Mouse (Mus musculus): ENCODE results near the gene Dab2ip.

Dab2ip gene

DNA sequence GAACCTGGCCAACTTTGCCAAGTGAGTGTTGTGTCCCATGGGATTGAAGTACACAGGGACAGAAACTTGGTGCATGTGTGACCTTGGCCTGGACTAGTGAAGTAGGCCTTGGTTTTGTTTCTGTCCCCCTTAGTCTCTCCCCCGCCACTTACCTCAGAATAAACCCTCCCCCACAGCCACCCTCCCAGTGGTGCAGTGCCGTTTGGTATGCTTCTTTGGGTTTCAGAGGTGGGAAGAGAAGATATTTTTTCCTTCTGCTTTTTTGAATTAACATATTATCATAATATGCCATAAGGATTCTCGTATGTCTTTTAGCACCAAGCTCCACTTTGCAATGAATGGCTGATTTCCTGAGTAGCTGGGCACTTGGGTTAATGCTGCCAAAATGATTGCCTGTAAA is 157.4 kb downstream of the Dab2ip start:
- DNase-seq (ENCODE audit: low spot score), result no peak

DNA sequence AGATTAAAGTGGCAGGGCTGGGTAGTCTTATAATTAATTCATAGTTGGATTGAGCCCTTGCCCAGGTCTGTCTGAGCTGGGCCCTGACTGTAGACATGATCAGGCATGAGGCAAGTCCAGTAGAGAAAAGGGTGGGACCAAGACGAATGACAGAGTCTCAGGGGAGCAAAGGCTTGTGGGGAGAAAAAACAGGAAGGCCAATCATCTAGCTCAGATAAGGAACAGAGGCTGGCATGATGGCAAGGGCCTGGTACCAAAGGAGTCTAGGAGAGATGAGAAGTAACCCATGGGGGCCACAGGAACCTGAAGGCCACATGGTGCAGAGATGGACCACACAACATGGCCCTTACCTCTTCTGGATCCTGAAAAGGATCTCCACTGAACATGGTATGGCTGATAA is 158.1 kb downstream of the Dab2ip start:
- no peak for DNase-seq (ENCODE audit: low spot score)

DNA sequence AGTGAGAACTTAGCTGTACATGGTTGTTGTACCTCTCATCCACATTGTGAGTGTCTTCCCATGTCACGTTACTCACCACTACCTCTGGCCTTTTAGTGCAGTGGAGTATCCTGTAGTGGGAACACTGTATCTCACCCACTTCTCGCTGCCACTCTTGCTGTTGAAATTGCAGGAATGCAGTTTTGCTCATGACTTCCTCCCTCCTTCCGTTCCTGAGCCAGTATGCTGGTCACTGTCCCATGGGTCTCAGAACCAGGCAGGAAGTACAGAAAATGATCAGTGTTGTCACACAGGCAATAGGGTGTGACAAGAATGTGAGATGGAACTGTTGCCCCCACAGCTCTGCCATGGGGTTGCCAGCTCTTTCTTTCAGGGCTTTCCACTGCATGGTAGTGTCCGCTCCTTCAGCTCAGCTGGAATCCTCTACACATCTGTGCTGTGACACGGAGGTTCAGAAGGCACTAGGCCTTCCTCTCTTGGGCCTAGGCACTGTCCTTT is 160.0 kb downstream of the Dab2ip start:
- no peak for DNase-seq (ENCODE audit: low spot score)

DNA sequence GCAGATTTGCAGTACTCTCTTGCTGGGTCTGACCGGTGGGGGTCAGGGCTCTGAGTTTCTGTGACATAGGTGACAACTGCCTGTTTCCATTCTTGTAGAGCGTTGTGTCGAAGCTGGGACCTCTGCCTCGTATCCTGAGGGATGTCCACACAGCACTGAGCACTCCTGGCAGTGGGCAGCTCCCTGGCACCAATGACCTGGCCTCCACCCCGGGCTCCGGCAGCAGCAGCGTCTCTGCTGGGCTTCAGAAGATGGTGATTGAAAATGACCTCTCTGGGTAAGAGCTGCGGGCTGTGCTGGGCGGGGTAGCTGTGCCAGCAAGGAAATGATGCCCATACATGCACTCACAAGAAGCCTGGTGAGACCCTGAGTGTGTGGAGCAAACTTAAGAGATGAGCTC is 160.6 kb downstream of the Dab2ip start:
- DNase-seq (ENCODE audit: low spot score), result no peak

DNA sequence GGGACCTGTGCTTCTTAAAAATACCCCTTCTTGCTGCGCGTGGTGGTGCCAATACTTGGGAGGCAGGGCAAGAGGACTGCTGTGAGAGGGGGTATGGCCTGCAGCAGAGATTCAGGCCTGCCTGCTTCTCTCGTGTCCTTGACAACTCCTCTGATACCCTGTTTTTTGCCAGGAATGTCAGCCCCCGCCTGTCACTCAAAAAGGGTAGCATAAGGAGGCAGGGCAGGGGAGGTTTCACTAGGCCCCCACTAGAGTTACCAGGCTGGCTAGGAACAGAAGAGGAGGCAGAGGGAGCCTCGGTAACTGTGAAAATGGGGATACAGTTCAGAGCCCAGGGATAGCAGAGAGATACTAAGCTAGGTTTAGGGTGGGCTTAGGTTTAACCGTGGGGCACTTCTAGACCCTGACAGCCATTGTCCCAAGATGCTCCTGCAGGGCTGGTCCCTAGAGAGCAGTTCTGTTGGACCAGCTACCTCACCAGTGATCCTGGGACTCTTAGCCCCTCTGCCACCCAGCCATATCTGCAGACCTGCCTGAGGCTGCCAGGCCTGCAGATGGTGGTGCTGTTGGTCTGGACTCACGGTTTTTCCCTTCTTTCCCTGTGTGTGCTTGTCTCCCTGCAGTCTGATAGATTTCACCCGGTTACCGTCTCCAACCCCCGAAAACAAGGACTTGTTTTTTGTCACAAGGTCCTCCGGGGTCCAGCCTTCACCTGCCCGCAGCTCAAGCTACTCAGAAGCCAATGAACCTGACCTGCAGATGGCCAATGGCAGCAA is 161.4 kb downstream of the Dab2ip start:
- DNase-seq (ENCODE audit: low spot score), result no peak

DNA sequence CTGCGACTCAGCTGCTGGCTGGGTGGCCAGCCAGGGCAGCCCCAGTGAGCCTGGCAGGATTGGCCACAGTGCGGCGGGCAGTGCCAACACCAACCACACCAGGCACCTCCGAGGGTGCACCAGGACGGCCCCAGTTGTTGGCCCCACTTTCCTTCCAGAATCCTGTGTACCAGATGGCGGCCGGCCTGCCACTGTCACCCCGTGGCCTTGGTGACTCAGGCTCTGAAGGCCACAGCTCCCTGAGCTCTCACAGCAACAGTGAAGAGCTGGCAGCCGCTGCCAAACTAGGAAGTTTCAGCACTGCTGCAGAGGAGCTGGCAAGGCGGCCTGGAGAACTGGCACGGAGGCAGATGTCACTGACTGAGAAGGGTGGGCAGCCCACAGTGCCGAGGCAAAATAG is 162.0 kb downstream of the Dab2ip start:
- DNase-seq (ENCODE audit: low spot score), result no peak

DNA sequence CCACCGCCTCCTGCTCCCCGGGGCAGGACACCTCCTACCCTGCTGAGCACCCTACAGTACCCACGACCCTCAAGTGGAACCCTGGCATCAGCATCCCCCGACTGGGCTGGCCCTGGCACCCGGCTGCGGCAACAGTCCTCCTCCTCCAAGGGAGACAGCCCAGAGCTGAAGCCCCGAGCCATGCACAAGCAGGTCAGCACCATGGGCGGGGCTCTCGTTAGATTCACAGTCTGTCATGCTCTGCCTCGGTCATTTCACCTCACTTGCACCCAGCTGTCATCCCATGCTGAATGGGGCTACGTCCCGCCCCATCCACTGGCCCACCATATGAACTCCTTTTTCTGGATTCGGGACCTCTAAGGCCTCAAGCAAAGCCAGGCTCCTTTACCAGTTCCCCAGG is 162.5 kb downstream of the Dab2ip start:
- DNase-seq (ENCODE audit: low spot score), result no peak

DNA sequence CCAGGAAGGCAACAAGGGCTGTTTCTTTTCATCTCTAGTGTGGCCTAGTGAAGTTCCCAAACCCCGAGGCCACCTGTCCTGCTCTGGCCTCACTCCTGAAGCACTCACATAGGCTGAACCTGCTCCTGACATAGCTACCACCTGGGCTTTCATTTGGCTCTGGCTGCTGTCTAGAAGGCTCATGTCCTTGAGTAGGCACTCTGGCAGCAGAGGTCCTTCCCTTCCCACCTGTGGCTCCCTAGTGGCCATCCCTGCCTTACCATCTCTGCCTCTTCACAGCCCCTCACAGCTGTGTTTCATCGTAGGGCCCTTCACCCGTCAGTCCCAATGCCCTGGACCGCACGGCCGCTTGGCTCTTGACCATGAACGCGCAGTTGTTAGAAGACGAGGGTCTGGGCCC is 162.9 kb downstream of the Dab2ip start:
- DNase-seq (ENCODE audit: low spot score), result no peak

DNA sequence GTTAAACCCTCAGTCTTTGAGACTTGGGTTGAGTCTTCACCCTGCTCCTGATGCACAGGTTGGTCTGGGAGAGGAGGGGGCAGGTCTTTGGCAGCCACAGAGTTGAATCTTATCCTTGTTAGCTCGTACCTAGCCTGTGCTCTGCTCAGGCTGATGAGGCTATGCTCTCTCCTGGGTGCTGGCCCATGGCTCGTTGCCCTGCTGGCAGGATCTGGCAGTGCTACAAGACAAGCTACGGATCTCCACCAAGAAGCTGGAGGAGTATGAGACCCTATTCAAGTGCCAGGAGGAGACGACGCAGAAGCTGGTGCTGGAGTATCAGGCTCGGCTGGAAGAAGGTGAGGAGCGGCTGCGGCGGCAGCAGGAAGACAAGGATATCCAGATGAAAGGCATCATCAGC is 164.8 kb downstream of the Dab2ip start:
- no peak for DNase-seq (ENCODE audit: low spot score)

DNA sequence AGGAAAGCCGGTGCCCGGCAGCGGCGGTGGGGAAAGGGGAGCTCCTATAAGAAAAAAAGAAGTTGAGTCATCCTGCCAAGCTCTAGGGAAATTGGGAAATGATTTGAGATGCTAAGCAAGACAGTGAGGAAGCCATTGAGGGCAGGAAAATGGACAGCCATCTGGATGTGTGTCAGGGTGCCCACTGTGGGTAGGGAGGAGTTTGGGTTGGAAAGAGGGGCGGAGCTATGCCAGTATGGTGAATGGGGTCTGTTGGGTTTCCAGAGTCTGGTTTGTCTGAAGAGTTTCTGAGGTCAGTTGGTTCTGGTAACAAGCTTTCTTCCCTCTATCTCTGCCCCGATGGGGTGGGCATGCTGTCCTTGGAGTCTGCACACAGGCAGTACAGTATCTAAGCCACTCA is 165.2 kb downstream of the Dab2ip start:
- no peak for DNase-seq (ENCODE audit: low spot score)

DNA sequence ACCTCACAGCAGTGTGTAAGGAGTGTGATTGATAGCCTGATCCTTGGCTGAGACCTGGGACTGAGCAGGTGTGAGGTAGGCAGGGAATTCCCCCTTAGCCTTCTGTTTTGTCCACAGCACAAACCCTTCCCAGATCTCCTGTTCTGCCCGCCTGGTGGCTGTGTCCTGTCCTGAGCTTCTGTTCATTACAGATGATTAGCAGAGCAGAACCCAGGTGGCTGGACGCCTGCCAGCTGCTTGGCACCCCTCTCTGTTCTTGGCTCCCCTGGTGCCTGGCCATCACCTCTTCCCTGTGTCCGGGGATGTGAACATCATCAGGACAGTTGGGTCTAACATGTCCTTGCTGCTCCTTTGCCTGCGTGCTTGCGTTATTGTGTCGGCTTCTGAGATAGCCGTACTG is 165.6 kb downstream of the Dab2ip start:
- no peak for DNase-seq (ENCODE audit: low spot score)

DNA sequence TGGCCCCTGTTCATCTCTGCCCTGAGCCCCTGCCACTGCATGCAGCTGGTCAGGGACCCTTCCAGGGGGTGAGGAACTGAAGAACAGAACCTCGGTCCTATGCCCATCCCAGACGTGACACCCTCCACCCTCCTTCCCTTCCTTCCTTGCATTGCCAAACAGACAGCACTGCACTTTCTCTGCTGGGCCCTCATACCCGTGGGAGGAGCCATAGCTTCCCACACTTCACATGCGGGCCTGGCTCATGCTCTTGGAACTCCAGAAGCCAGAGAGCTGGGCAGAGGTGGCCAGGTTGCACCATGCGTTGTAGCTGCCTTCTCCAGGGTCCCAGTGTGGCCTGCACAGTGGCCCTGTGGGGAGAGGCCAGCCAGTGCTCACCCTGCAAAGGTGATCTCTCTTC is 170.6 kb downstream of the Dab2ip start:
- DNase-seq (ENCODE audit: low spot score), result no peak

DNA sequence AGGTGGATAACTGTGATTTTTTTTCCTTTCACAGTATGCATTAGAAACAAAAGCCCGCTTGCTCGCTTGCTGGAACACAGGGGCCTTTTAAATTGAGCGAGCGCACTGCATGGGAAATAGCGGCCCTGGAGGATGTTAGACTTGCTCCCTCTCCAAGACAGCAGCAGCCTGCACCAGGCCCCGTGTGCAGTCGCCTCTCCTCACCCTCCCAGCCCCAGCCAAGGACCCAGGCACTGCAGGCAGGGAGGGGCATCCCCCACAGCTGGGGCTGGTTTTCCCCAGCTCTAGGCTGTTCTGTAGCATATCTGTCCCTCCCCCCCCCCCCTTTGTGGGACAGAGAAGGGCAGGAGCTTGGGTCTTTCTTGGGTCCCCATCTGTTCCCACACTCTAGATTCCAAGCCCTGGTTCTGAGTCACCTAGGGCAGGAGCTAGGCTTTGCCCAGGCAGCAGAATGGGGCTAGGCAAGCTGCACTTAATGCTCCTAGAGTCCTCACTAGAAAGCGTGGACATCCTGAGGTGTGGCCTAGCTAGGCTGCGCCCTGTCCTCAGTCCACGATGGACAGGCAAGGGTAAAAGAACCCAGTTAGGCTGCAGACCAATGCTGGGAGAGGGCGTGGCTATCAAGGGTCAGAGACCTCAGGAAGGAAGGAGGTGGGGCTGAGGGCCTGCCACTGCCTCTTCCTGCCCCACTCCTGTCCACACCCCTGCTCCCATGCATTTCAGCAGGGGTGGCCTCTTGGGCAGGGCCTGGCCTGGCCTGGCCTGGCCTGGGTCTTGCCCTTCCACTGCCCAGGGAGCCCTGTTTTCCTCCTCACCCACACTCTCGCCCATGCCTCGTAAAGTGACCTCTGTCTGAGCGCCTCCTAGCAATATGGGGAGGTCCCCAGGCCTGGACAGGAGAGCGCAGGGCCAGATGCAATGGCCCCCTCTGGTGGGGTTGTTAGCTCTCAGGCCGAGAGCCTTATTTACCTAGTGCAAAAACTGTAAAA is 171.3 kb downstream of the Dab2ip start:
- no peak for DNase-seq (ENCODE audit: low spot score)

DNA sequence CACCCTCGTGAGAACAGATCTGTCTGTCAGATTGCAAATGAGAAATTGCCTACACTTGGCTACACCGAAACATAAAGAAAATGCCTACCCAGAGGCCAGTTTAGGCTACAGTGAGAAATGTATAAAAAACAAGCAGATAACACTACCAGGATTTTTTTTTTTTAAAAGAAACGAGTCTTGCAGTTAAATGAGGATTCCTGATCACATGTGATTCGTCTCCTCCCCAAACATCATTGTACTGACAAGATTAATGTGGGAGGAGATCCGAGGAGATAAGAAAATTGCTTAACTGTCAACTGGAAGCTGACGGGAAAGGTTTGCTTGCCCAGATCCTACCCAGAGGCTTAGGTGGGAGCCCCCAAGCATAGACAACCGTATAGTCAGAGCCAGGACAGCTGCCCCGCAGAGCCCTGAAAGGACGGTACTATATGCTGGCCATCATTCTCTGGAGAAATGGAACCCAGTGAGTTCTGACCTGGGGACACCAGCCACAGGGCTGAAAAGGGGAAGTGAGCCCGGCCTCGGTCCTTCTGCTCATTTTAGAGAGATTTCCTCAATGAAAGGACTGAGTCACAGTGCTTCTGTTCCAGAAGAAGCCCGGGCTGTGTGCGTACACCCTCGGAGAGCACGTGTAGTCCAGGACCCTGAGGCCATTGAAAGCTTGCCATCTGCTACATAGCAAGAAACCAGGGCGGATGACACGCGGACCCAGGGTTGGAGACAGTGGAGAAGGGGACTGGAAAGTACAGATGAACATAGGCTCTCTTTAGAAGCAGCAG is 173.8 kb downstream of the Dab2ip start:
- DNase-seq (ENCODE audit: low spot score), result peak; percentile 8

DNA sequence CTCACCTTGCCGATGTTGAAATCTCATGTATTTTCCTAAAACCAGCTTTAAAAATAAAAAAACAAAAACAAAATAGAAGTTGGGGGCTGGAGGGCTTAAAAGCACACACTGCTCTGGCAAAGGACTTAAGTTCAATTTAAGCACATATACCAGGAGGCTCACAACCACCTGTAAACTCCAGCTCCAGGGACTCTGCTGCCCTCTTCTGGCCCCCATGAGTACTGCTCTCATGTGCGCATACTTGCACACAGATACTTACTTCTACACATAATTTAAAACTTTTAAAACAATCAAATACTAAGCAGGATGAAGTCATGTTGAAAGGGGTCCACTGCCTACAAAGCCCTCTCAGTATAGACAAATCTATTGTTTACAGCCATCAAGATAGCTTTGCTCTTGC is 176.9 kb downstream of the Dab2ip start:
- no peak for DNase-seq (ENCODE audit: low spot score)

DNA sequence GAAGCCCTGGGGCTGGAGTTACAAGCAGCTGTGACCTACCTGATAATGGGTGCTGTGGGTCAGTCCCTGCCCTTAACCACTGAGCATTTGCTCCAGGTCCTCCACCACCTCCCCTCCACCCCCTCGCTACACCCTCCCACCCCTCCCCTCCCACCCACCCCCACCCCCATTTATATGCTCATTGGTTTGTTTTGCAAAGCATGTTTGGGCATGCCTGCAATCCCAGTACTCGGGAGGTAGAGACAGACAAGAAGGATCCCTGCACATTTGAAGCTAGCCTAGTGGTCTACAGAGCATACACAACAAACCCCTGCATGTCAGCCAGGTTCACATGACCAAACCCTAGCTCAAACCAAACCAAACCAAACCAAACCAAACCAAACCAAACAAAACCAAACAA is 178.0 kb downstream of the Dab2ip start:
- no peak for DNase-seq (ENCODE audit: low spot score)

DNA sequence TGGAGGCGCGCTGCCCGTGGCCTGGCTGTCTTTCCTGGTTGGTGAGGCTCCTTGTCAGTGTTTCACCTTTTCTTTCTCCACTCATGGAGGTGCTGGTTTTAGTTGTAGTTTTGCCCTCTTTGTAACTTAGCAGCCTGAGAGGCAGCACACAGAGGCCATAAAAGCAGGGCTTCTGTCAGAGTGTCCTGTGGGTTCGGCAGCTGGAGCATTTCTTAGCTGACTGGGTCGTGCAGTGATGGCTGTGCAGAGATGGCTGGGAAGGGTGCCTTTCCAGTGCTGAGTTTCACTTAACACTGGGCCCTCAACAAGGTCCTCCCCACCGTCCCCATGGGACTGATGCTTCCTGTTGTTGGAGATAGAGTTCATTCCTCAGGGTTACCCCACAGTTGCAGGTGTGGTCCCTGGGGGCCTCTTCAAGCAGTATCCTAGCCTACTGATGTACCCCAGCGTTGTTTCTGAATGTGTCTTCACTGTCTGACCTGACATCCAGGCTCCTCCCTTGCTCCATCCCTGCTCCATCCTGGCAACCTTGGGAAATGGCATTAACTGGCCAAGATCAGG is 179.5 kb downstream of the Dab2ip start:
- DNase-seq (ENCODE audit: low spot score), result no peak

DNA sequence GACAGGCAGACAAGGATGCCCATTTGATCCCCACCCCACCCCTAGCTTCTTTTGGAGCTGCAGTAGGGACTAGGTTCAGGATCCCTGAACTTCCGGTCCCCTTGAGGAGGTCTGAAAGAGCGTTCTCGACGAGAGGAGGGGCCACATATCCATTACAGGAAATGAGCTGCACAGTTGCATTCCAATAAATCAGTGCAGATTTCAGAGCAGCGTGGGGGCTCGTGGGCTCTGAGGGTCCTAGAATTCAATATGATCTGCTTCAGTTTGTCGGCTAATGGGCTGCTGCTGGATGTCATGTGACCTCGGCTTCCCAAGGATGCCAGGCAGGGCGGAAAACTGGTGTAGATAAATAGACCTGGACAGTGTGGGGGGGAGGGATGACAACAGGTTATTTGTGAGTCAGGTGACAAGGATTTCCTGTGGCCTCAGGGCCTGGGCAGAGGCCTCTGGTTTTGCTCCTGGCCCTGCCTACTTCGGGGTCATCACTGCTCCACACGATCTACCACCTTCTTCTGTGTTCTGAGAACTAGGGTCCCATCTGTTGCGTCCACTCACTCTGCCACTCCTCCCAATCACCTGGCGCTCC is 181.7 kb downstream of the Dab2ip start:
- no peak for DNase-seq (ENCODE audit: low spot score)

DNA sequence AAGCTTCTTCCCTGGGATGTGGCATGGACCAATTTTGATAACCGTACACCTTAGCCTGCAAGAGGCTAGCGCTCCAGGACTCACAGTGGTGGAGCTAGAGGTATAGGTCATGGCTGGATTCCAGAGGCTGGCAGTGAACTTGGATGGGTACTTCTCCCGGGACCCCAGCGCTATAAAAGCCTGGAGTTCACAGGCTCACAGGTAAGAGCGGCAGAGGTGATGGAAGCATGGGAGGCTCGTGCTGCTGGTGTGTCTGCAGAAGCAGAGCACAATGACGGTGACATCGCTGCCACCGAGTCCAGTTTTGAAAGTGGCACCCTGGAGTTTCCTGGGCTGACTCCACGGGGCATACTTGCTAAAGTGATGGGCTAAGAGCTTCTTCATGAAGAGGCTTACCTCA is 187.8 kb downstream of the Dab2ip start:
- DNase-seq (ENCODE audit: low spot score), result no peak

DNA sequence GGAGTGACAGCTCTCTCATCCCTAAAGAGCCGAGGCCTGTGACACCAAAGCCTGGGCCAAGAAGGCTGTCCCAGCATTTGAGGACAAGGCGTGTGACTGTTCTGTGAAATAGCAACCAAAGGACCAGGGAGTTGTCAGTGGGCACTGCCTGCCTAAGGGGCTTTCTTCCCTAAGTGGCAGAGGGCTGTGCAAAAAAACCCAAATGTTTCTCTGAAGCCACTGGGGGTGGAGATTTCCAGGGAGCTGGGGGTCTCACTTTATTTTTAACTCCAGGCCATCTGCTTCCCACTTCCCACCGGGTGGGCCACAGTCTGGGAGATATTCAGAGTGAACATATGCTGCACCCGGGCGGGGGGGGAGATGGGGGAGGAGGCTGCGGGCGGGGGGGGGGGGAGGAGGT is 188.6 kb downstream of the Dab2ip start:
- DNase-seq (ENCODE audit: low spot score), result no peak

DNA sequence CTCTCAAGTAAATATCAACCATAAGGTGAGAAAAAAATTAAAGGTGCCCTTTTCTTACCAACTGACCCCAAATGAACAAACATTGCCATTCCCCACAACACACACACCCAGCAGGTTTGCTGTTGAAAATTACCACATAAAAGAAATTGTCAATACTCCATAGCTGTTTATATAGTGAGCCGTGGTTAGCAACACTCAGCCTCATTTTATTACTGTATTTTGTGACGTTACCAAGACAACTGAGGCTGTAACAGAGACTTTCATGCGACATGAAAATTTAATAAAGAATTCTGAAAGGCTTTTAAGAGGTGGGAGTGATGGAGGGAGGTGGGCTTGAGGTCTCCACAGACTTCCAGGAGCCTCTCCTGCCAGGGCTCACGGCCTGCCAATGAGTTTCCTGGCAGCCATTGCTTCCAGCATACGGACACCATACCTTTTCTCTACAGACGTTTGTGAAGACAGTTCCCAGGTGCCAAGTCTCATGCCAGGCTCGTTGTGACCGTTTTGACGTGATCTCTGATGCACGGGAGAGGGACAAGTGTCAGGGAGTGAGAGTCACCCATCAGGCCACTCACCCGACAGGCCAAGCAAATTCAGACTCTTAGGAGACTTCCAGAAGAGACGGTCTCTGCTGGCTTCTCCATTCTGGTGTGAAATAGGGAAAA is 189.4 kb downstream of the Dab2ip start:
- DNase-seq (ENCODE audit: low spot score), result no peak
